Mouse (Mus musculus): ENCODE data around the gene Ralgps2.

GRCm38 (mm10) chr1:156955926-156956760 lies 16.7 kb upstream of the Ralgps2 start:
- no peak for TF ChIP-seq CTCF (IDR thresholded peaks at IDR 0.05; ENCODE audit: borderline replicate concordance, insufficient read depth, low read depth, low read length)
- no peak for TF ChIP-seq POLR2A (IDR thresholded peaks at IDR 0.05; ENCODE audit: borderline replicate concordance, insufficient read depth, low read length)
